Mouse (Mus musculus): ENCODE results near the gene Mia2. TPM values are rescaled to one million over a fixed set of nuclear protein-coding genes. Genes with fewer than 3 reads are reported as not detected.
A peak's percentile ranks its signal among the peaks of the same experiment; 100 is the strongest.

The Mia2 gene
- total RNA-seq, 2 experiments from 2014 or later = 113 to 123 TPM

GRCm38 (mm10) chr12:59194341-59195003, 98.9 kb downstream of the Mia2 start:
- no peak for DNase-seq
- no peak overlapping the region for H3K4me3 ChIP-seq
- no peak overlapping the region for H3K27ac ChIP-seq
- intact Hi-C loops (cut with DNase I) = no loop called here
- no peak for TF ChIP-seq CTCF (IDR thresholded peaks at IDR 0.05)

GRCm38 (mm10) chr12:59195065-59195464, 99.5 kb downstream of the Mia2 start:
- intact Hi-C loops (cut with DNase I) = no loop called here
- no peak overlapping the region for H3K27ac ChIP-seq
- TF ChIP-seq CTCF (IDR thresholded peaks at IDR 0.05) = no peak
- no peak for DNase-seq
- no peak overlapping the region for H3K4me3 ChIP-seq

- Histone ChIP-seq H3K27ac (no peak overlapping the region), H3K4me3 (no peak overlapping the region)
- TF ChIP-seq CTCF (IDR thresholded peaks at IDR 0.05) = no peak
- DNase-seq = no peak
- intact Hi-C loops (cut with DNase I) = no loop called here
Observed at GRCm38 (mm10) chr12:59195941-59196340, 100.3 kb downstream of the Mia2 start.

GRCm38 (mm10) chr12:59198750-59199149, 103.2 kb downstream of the Mia2 start:
- H3K27ac ChIP-seq = no peak overlapping the region
- no peak for DNase-seq
- no peak for TF ChIP-seq CTCF (IDR thresholded peaks at IDR 0.05)
- intact Hi-C loops (cut with DNase I) = no loop called here
- H3K4me3 ChIP-seq = no peak overlapping the region

- TF ChIP-seq CTCF (IDR thresholded peaks at IDR 0.05) = no peak
- Histone ChIP-seq H3K27ac (no peak overlapping the region), H3K4me3 (no peak overlapping the region)
- DNase-seq = no peak
- intact Hi-C loops (cut with DNase I) = no loop called here
Observed at GRCm38 (mm10) chr12:59199361-59199760, 103.8 kb downstream of the Mia2 start.

- no peak for TF ChIP-seq CTCF (IDR thresholded peaks at IDR 0.05)
- Histone ChIP-seq H3K27ac (no peak overlapping the region), H3K4me3 (no peak overlapping the region)
- intact Hi-C loops (cut with DNase I) = no loop called here
- DNase-seq = no peak
Observed at GRCm38 (mm10) chr12:59205571-59205970, 110.0 kb downstream of the Mia2 start.

- Histone ChIP-seq H3K4me3 (no peak overlapping the region), H3K27ac (no peak overlapping the region)
- intact Hi-C loops (cut with DNase I) = no loop called here
- TF ChIP-seq CTCF (IDR thresholded peaks at IDR 0.05) = no peak
- DNase-seq = no peak
Observed at GRCm38 (mm10) chr12:59206208-59206999, 110.8 kb downstream of the Mia2 start.

- no peak for DNase-seq
Observed at GRCm38 (mm10) chr12:59207000-59207390, 111.4 kb downstream of the Mia2 start.

GRCm38 (mm10) chr12:59207814-59208213, 112.2 kb downstream of the Mia2 start:
- Histone ChIP-seq H3K27ac (no peak overlapping the region), H3K4me3 (no peak overlapping the region)
- intact Hi-C loops (cut with DNase I) = no loop called here
- DNase-seq = no peak
- TF ChIP-seq CTCF (IDR thresholded peaks at IDR 0.05) = no peak

More at GRCm38 (mm10) chr12:59207000-59207390, 111.4 kb downstream of the Mia2 start:
- H3K27ac ChIP-seq = no peak overlapping the region
- intact Hi-C loops (cut with DNase I) = no loop called here
- no peak overlapping the region for H3K4me3 ChIP-seq
- TF ChIP-seq CTCF (IDR thresholded peaks at IDR 0.05) = no peak

GRCm38 (mm10) chr12:59216176-59216575, 120.6 kb downstream of the Mia2 start:
- no peak overlapping the region for H3K4me3 ChIP-seq
- no peak for TF ChIP-seq CTCF (IDR thresholded peaks at IDR 0.05)
- intact Hi-C loops (cut with DNase I) = loop anchor here (5.0 kb wide), 1 partner anchor 204 kb away; the partner anchor contains the start of genes Gemin2 and Sec23a
- DNase-seq = no peak
- H3K27ac ChIP-seq = no peak overlapping the region

GRCm38 (mm10) chr12:59216676-59217266, 121.2 kb downstream of the Mia2 start:
- no peak overlapping the region for H3K27ac ChIP-seq
- no peak for TF ChIP-seq CTCF (IDR thresholded peaks at IDR 0.05)
- H3K4me3 ChIP-seq = no peak overlapping the region
- no peak for DNase-seq
- intact Hi-C loops (cut with DNase I) = loop anchor here (5.0 kb wide), 1 partner anchor 204 kb away; the partner anchor contains the start of genes Gemin2 and Sec23a

- no peak for TF ChIP-seq CTCF (IDR thresholded peaks at IDR 0.05)
- peak overlapping the region; percentile 97 for H3K4me3 ChIP-seq
- no peak for DNase-seq
- no peak overlapping the region for H3K27ac ChIP-seq
- intact Hi-C loops (cut with DNase I) = loop anchor here (5.0 kb wide), 1 partner anchor 205 kb away; the partner anchor contains the start of genes Gemin2 and Sec23a
Observed at GRCm38 (mm10) chr12:59217331-59217730, 121.7 kb downstream of the Mia2 start.
